Mouse (Mus musculus): ENCODE data around the gene Hoxa7. TPM values are rescaled to one million over a fixed set of nuclear protein-coding genes. Genes with fewer than 3 reads are reported as not detected.

Hoxa7 gene
- polyA plus RNA-seq, 1 experiment from 2014 or later, result 8.1 TPM

GRCm38 (mm10) chr6:52177061-52177735 is 44.5 kb downstream of the Hoxa7 start, which contains the start of gene 5730596B20Rik:
Gene 5730596B20Rik (plus strand): TSS chr6:52177498.
- WGBS, result 6% methylated on average over 36 of the region's 36 CpGs
- DNase-seq (ENCODE audit: low spot score) (peak; percentile 29), ATAC-seq (ENCODE audit: low FRiP score, low TSS enrichment) (no peak)
- no peak for TF ChIP-seq CTCF (IDR thresholded peaks at IDR 0.05; ENCODE audit: low read depth)
- TF ChIP-seq EP300 (optimal IDR thresholded peaks at IDR 0.05), result no peak
- peak within 1 kb of the TSS; percentile 95 for H3K27ac ChIP-seq (replicated peaks)
- H3K4me1 ChIP-seq (replicated peaks; ENCODE audit: control insufficient read depth, insufficient read depth), result 0 out of 2 replicates have a peak, but pooled peaks cover 1% of the 10 kb centered on the region
- peak within 1 kb of the TSS; percentile 89 for H3K9ac ChIP-seq (ENCODE audit: low read length)
- peak within 1 kb of the TSS; percentile 75 for H3K4me2 ChIP-seq (replicated peaks; ENCODE audit: low read depth)
- H3K27me3 ChIP-seq (ENCODE audit: control insufficient read depth, insufficient read depth, low read length), result no peaks in the 10 kb centered on the region
- no peaks in the 10 kb centered on the region for H3K9me3 ChIP-seq (ENCODE audit: control insufficient read depth, low read length)
- H3K36me3 ChIP-seq (ENCODE audit: control insufficient read depth, insufficient read depth, low read length), result no peaks in the 10 kb centered on the region
- peak within 1 kb of the TSS; percentile 63 for H3K4me3 ChIP-seq (ENCODE audit: low read depth, low read length)

- Histone ChIP-seq H3K4me1 (replicated peaks; ENCODE audit: control insufficient read depth, insufficient read depth) (0 out of 2 replicates have a peak, but pooled peaks cover 2% of the 10 kb centered on the region), H3K4me2 (replicated peaks; ENCODE audit: low read depth) (peak overlapping the region; percentile 75), H3K9ac (ENCODE audit: low read length) (peak overlapping the region; percentile 89), H3K36me3 (ENCODE audit: control insufficient read depth, insufficient read depth, low read length) (no peaks in the 10 kb centered on the region), H3K27me3 (ENCODE audit: control insufficient read depth, insufficient read depth, low read length) (no peaks in the 10 kb centered on the region), H3K27ac (replicated peaks) (peak overlapping the region; percentile 95), H3K4me3 (ENCODE audit: low read depth, low read length) (peak overlapping the region; percentile 63), H3K9me3 (ENCODE audit: control insufficient read depth, low read length) (no peaks in the 10 kb centered on the region)
- 8% methylated on average over 6 of the region's 6 CpGs for WGBS
- no peak for TF ChIP-seq EP300 (optimal IDR thresholded peaks at IDR 0.05)
- DNase-seq (ENCODE audit: low spot score) (peak; percentile 13), ATAC-seq (ENCODE audit: low FRiP score, low TSS enrichment) (no peak)
These were observed 45.3 kb downstream of the Hoxa7 start for GRCm38 (mm10) chr6:52176391-52176790.

DNA sequence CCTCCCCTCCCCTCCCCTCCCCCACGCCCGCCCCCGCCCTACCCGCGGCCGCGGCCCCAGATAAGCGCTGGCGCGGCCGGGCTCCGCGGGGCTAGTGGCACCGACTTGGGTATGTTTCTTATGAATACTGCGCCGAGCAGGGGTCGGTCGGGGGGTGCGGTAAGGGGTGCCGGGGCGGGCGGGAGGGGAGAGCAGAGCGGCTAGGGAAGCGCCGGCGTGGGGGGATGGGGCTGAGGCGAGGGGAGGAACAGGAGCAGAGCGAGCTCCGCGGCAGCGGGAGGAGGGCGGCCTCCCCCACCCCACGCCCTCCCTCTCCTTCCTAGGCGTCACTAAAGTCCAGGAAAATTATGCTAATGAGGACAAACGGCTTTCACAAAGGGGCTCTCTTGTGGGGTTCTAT is 45.8 kb downstream of the Hoxa7 start:
- ATAC-seq (ENCODE audit: low FRiP score, low TSS enrichment), result peak; percentile 45; the same call in 1 of the 2 replicates
- Histone ChIP-seq H3K27ac (replicated peaks) (peak overlapping the region; percentile 95), H3K27me3 (ENCODE audit: control insufficient read depth, insufficient read depth, low read length) (no peaks in the 10 kb centered on the region), H3K9ac (ENCODE audit: low read length) (peak overlapping the region; percentile 89), H3K36me3 (ENCODE audit: control insufficient read depth, insufficient read depth, low read length) (no peaks in the 10 kb centered on the region), H3K9me3 (ENCODE audit: control insufficient read depth, low read length) (no peaks in the 10 kb centered on the region), H3K4me3 (ENCODE audit: low read depth, low read length) (peak overlapping the region; percentile 63), H3K4me2 (replicated peaks; ENCODE audit: low read depth) (peak overlapping the region; percentile 75), H3K4me1 (replicated peaks; ENCODE audit: control insufficient read depth, insufficient read depth) (0 out of 2 replicates have a peak, but pooled peaks cover 2% of the 10 kb centered on the region)
- peak; percentile 45 for DNase-seq (ENCODE audit: low spot score)
- TF ChIP-seq EP300 (optimal IDR thresholded peaks at IDR 0.05) (no peak), CTCF (IDR thresholded peaks at IDR 0.05; ENCODE audit: low read depth) (no peak)
- WGBS, result under 1% methylated on average over 21 of the region's 35 CpGs

DNA sequence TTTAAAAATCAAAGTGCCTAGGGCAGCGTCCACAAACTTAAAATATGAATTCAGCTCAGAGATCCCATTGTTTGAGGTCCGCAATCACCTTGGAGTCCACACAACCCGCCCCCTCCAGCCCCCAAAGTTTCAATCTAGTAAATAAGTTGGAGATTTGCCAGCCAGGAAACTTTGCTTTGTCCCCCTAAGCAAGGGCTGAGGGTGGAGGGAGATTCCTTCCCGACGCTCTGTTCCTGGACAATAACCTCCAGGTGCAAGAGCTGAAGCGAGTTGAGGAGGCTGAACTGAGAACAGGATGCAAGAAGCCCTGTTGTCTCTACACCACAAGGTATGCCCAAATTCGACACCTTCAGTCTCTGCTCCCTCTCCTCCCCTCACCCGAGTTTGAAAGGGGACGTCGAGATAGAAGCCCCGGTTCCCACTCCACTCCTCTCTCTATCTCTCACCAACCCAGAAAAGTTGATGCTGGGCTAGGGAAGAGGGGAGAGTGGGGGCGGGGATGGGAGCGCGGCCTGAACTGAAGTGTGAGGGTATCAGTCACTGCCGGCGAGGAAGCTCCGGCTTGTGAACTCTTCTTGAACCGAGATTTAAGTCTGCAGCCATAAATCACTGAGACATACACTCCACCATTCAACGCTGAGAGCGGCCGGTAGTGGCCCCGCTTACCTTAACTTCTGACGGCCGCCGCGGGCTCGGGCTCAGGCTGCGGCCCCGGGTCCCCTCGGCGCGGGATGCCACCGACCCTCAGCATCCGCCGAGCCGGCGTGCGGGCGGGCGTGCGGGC is 46.5 kb downstream of the Hoxa7 start:
- 3% methylated on average over 41 of the region's 41 CpGs for WGBS
- Histone ChIP-seq H3K27me3 (ENCODE audit: control insufficient read depth, insufficient read depth, low read length) (no peaks in the 10 kb centered on the region), H3K4me1 (replicated peaks; ENCODE audit: control insufficient read depth, insufficient read depth) (0 out of 2 replicates have a peak, but pooled peaks cover 2% of the 10 kb centered on the region), H3K9ac (ENCODE audit: low read length) (peak overlapping the region; percentile 89), H3K27ac (replicated peaks) (peak overlapping the region; percentile 95), H3K36me3 (ENCODE audit: control insufficient read depth, insufficient read depth, low read length) (no peaks in the 10 kb centered on the region), H3K4me3 (ENCODE audit: low read depth, low read length) (peak overlapping the region; percentile 63), H3K9me3 (ENCODE audit: control insufficient read depth, low read length) (no peaks in the 10 kb centered on the region), H3K4me2 (replicated peaks; ENCODE audit: low read depth) (peak overlapping the region; percentile 75)
- no peak for TF ChIP-seq EP300 (optimal IDR thresholded peaks at IDR 0.05)
- no peak for TF ChIP-seq CTCF (IDR thresholded peaks at IDR 0.05; ENCODE audit: low read depth)
- ATAC-seq (ENCODE audit: low FRiP score, low TSS enrichment), result peak; percentile 19; the same call in 1 of the 2 replicates
- peak; percentile 44 for DNase-seq (ENCODE audit: low spot score)

DNA sequence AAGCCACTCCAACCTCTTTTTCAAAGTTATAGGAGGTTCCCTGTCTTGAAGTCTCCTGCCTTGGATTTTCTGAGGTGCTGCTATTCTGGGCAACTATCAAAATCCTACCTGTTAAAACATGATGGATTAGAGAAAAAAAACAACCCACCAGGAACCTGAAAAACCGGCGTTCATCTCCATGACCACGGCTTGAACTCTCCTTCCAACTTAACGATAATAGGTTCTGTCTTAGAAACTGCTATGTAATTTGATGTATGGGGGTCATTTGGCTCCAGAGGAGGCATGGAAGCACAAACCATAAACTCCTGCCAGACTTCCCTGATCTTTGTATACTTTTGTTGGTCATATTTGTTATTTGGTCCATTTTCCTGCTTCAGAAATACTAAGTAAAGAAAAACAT is 48.0 kb downstream of the Hoxa7 start:
- Histone ChIP-seq H3K4me3 (ENCODE audit: low read depth, low read length) (peak overlapping the region; percentile 38), H3K9ac (ENCODE audit: low read length) (peak overlapping the region; percentile 38; the same call in 1 of the 2 replicates), H3K4me1 (replicated peaks; ENCODE audit: control insufficient read depth, insufficient read depth) (peaks cover 4% of the 10 kb centered on the region; the same call in 1 of the 2 replicates), H3K9me3 (ENCODE audit: control insufficient read depth, low read length) (no peaks in the 10 kb centered on the region), H3K27ac (replicated peaks) (peak overlapping the region; percentile 95), H3K36me3 (ENCODE audit: control insufficient read depth, insufficient read depth, low read length) (0 out of 2 replicates have a peak, but pooled peaks cover 1% of the 10 kb centered on the region), H3K4me2 (replicated peaks; ENCODE audit: low read depth) (peak overlapping the region; percentile 65), H3K27me3 (ENCODE audit: control insufficient read depth, insufficient read depth, low read length) (no peaks in the 10 kb centered on the region)
- WGBS, result 8% methylated on average over 4 of the region's 4 CpGs
- ATAC-seq (ENCODE audit: low FRiP score, low TSS enrichment) (no peak), DNase-seq (ENCODE audit: low spot score) (peak; percentile 12)
- TF ChIP-seq CTCF (IDR thresholded peaks at IDR 0.05; ENCODE audit: low read depth) (no peak), EP300 (optimal IDR thresholded peaks at IDR 0.05) (no peak)
